Mouse (Mus musculus) gastrocnemius, postnatal 36 days (tissue): Measurements from ENCODE around the gene Vsx2. TPM values are rescaled to one million over a fixed set of nuclear protein-coding genes. Genes with fewer than 3 reads are reported as not detected.

ENCODE experiments used
- DNase-seq, 2 experiments: peaks; one replicate each; pipeline ENCODE4 v3.0.0; 2022
- intact Hi-C: fragments of 180-260 bp; cut with DNase I; formaldehyde crosslinking; loops from one replicate; pipeline ENCODE4 v1.15.1; 2025
- total RNA-seq, 2 experiments: library from RNA; stranded (reverse); gene quantifications; 2 replicates each; pipeline ENCODE4 v1.2.3; 2021

Gene Vsx2
- total RNA-seq, 2 experiments from 2014 or later, result not detected

DNA sequence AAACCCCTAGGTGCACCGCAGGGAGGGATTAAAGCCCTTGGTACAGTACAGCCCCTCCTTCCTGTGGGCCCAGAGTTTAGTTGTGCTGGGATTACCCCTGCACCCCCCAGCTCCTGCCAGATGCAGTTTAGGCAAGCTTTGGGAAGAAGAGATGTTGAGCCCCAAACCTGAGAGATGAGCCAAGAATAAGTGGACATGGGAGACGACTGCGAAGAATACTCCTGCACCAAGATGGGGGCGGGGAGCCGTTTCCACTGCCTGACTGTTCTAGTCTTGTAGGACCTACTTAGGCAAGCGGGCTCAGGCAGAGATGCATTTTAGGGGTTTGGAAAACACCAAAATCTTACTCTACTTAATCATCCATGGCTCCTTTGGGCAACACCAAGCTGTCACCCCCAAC lies 70.7 kb downstream of the Vsx2 start:
- intact Hi-C loops, result no loop called here
- DNase-seq, result no peak

DNA sequence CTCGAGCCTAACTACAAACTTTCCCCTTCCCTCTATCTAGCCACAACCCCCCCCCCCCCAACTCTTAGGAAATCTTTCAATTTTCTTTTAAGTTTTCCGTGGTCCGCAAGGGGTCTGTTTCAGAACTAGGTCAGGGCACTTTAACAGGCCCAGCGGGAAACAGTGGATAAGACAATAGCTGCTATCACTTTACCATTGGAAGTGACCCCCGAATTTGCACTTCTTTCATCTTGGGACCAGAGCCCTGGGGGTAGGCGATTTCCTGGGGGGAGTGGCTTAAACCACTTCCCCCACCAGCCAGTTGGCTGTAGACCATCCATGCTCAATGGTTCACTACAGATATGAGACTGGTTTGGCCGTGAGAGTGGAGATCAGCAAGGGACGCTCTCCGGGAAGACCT lies 71.1 kb downstream of the Vsx2 start, which contains the start of gene Vrtn:
TSS of gene Vrtn (plus strand) at position 366 of the 400 bp plus-strand sequence.
- no peak for DNase-seq
- intact Hi-C loops, result no loop called here

Other genes with a start within 250 kb of the Vsx2 start
- 10 to 100 TPM; 24.8 to 25.0 TPM for gene Coq6, start 208.1 kb upstream of the Vsx2 start, total RNA-seq
- 1 to 10 TPM in 1 of 2 experiments, under 1 TPM in 1; 0.54 to 1.1 TPM for gene Fam161b, start 207.9 kb upstream of the Vsx2 start, total RNA-seq
- gene Entpd5, start 160.7 kb upstream of the Vsx2 start, total RNA-seq, result 10 to 100 TPM; 10.8 to 13.5 TPM
- 1 to 10 TPM; 1.4 to 1.7 TPM for gene Bbof1, start 160.7 kb upstream of the Vsx2 start, total RNA-seq
- 1 to 10 TPM; 5.8 to 6.7 TPM for gene Rnf113a2, start 152.6 kb upstream of the Vsx2 start, total RNA-seq
- 10 to 100 TPM; 70.2 to 91.6 TPM for gene Aldh6a1, start 118.8 kb upstream of the Vsx2 start, total RNA-seq
- 10 to 100 TPM in 1 of 2 experiments, 1 to 10 TPM in 1; 6.2 to 10.2 TPM for gene Lin52, start 118.3 kb upstream of the Vsx2 start, total RNA-seq
- 1 to 10 TPM; 3.4 to 4.0 TPM for gene Abcd4, start 47.7 kb downstream of the Vsx2 start, total RNA-seq
- gene Vrtn, start 71.3 kb downstream of the Vsx2 start, total RNA-seq, result not detected
- not detected for gene Syndig1l, start 129.1 kb downstream of the Vsx2 start, total RNA-seq
- gene Npc2, start 203.4 kb downstream of the Vsx2 start, total RNA-seq, result 10 to 100 TPM; 12.7 to 14.1 TPM
- gene Isca2, start 203.5 kb downstream of the Vsx2 start, total RNA-seq, result 10 to 100 TPM; 39.0 to 42.6 TPM